Mouse (Mus musculus): ENCODE results near the gene Gm11634. TPM values are rescaled to one million over a fixed set of nuclear protein-coding genes. Genes with fewer than 3 reads are reported as not detected.
A peak's percentile ranks its signal among the peaks of the same experiment; 100 is the strongest.

The Gm11634 gene
- polyA plus RNA-seq, 1 experiment from 2014 or later: not detected

DNA sequence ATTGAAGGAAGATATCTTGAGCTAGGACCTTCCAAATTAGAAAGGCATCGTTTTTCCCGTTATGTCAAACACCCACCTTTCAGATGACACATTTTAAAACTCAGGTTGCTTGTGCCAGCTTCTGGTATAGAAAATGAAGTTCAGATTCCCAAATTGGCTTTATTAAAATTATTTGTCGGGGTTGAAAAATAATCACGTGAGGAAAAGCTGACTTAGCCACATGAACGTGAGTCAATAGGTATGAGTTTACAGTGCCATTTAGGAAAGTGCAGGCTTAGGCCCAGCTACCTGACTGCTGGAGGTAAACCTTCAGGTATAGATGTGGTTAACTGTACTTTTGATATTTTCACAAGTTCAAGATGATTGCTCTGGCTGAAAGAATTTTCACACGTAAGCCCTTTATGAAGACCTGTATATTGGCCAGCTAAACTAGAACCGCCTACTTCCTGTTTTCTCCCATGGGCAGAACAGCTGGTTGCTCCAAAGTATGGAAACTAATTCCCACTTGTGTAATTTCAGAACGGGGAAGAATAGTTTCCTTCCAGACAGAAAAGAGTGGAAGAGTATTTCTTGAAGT lies 45.6 kb downstream of the Gm11634 start:
- H3K36me3 ChIP-seq: peaks cover 29% of the 10 kb centered on the region
- ATAC-seq (ENCODE audit: insufficient number of reproducible peaks, low FRiP score): no peak
- H3K4me1 ChIP-seq (replicated peaks): peaks cover 18% of the 10 kb centered on the region
- H3K4me3 ChIP-seq: peak overlapping the region; percentile 94
- no peaks in the 10 kb centered on the region for H3K9me3 ChIP-seq (replicated peaks)
- 16% methylated on average over 8 of the region's 8 CpGs for WGBS
- peak overlapping the region; percentile 91 for H3K9ac ChIP-seq
- no peaks in the 10 kb centered on the region for H3K27me3 ChIP-seq (replicated peaks)
- H3K27ac ChIP-seq (ENCODE audit: poor library complexity, severe bottlenecking): peak overlapping the region; percentile 94
- H3K4me2 ChIP-seq: peak overlapping the region; percentile 71

DNA sequence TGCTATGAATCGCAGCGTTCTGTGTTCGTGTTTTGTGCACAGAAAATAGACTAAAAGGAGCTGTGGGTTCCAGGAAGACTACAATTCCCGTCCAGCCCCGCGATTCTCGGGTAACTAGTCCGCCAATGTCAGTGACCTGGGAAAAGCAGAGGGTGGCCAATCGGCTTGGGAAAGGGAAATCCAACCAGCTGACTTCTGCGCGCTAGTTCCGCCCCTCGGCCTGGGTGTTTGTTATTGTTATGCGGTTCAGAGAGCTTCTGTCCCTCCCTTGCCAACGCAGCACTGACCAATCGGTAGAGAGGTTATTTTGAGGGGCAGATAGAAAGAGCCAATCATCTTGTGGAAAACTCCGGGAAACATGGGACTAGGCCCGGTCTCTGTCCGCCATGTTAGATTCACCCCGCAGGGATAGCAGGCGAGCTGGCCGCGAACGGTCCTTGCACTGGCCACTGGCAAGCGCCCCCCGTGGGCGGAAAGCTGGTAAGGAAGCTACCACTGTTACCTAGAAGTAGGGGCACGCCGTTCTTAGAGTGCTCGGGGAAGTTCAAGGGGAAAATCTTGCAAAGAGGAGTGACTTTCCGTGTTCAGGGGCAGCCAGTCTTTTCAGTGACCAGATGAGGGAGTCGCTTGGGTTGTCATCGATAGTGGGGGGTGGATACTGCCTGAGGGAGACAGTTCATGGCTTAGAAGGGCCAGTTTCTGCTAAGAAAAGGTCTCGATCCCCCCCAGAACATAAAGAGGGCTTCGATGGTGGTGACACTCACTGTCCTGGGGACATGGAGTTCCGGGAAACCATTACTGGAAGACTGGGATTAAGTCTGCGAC lies 46.4 kb downstream of the Gm11634 start:
- H3K27ac ChIP-seq (ENCODE audit: poor library complexity, severe bottlenecking): peak overlapping the region; percentile 94
- under 1% methylated on average over 37 of the region's 37 CpGs for WGBS
- peak overlapping the region; percentile 91 for H3K9ac ChIP-seq
- peak; percentile 97 for ATAC-seq (ENCODE audit: insufficient number of reproducible peaks, low FRiP score)
- H3K36me3 ChIP-seq: peaks cover 32% of the 10 kb centered on the region
- H3K4me3 ChIP-seq: peak overlapping the region; percentile 94
- H3K9me3 ChIP-seq (replicated peaks): no peaks in the 10 kb centered on the region
- H3K4me2 ChIP-seq: peak overlapping the region; percentile 71
- H3K27me3 ChIP-seq (replicated peaks): no peaks in the 10 kb centered on the region
- peaks cover 18% of the 10 kb centered on the region for H3K4me1 ChIP-seq (replicated peaks)

DNA sequence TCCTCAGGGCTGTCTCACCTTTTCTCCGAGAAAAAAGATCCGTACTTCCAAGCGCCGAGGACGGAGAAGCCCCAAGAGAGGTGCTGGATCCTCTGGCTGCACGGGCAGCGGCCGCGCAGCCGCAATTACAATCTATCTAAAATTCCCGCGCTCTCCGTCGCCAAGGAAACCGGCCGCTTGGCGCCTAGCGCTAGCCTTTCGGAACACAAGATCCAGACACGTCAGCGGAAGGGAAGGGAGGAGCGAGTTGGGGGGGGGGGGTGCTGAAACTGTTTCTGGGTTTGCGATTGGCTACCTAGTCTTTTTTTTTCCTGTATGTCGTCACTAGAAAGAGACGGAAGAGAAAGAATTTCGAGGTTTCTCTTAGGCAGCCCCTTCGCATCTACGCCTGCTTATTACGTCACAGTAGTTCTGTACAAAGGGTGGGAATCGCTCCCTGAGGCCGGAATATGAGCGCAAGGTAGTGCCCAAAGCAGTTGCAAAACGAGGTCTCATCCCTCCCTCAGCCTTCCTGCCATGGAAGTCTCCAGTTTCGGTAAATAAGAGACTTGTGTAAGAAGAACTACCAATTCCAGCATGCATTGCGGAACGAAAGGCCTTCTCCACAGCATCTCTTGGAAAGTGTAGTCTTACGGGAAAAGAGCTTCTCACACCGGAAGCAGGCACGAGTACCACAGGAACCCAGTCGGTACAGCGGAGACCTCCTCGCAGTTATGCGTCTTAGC lies 47.1 kb downstream of the Gm11634 start, which contains the start of the genes Brca1 and Nbr1:
Brca1 (minus strand) TSS at position 205 of the 725 bp plus-strand sequence.
Nbr1 (plus strand) TSS at position 399 of the 725 bp plus-strand sequence.
- Histone ChIP-seq H3K4me2 (peak within 1 kb of the TSS; percentile 89), H3K36me3 (peaks cover 30% of the 10 kb centered on the region), H3K9me3 (replicated peaks) (no peaks in the 10 kb centered on the region), H3K27ac (ENCODE audit: poor library complexity, severe bottlenecking) (peak within 1 kb of the TSS; percentile 94), H3K9ac (peak within 1 kb of the TSS; percentile 91), H3K4me1 (replicated peaks) (peaks cover 18% of the 10 kb centered on the region), H3K27me3 (replicated peaks) (no peaks in the 10 kb centered on the region), H3K4me3 (peak within 1 kb of the TSS; percentile 94)
- WGBS: under 1% methylated on average over 43 of the region's 43 CpGs
- peak; percentile 84 for ATAC-seq (ENCODE audit: insufficient number of reproducible peaks, low FRiP score)

- Histone ChIP-seq H3K27me3 (replicated peaks) (no peaks in the 10 kb centered on the region), H3K27ac (ENCODE audit: poor library complexity, severe bottlenecking) (no peak overlapping the region), H3K4me3 (no peak overlapping the region), H3K4me1 (replicated peaks) (peaks cover 10% of the 10 kb centered on the region), H3K4me2 (no peak overlapping the region), H3K9me3 (replicated peaks) (no peaks in the 10 kb centered on the region), H3K9ac (no peak overlapping the region), H3K36me3 (peaks cover 27% of the 10 kb centered on the region)
- ATAC-seq (ENCODE audit: insufficient number of reproducible peaks, low FRiP score): no peak
Measured at GRCm38 (mm10) chr11:101548526-101548925, 50.5 kb downstream of the Gm11634 start.

- H3K27me3 ChIP-seq (replicated peaks): no peaks in the 10 kb centered on the region
- no peak overlapping the region for H3K27ac ChIP-seq (ENCODE audit: poor library complexity, severe bottlenecking)
- H3K4me1 ChIP-seq (replicated peaks): peaks cover 7% of the 10 kb centered on the region
- peaks cover 31% of the 10 kb centered on the region for H3K36me3 ChIP-seq
- H3K4me3 ChIP-seq: no peak overlapping the region
- WGBS: 78% methylated on average over 1 of the region's 1 CpGs
- ATAC-seq (ENCODE audit: insufficient number of reproducible peaks, low FRiP score): no peak
- H3K9ac ChIP-seq: no peak overlapping the region
- H3K4me2 ChIP-seq: no peak overlapping the region
- no peaks in the 10 kb centered on the region for H3K9me3 ChIP-seq (replicated peaks)
Measured at GRCm38 (mm10) chr11:101544132-101544531, 54.9 kb downstream of the Gm11634 start.

Other genes starting within 250 kb of the Gm11634 start
- gene G6pc, start 231.7 kb downstream of the Gm11634 start, polyA plus RNA-seq (2016; fragmentation: Nextera tagmentation; extraction: Ambion mirVana): not detected in 2 replicates
- 42.9 and 55.5 TPM in 2 replicates for gene Aarsd1, start 181.6 kb downstream of the Gm11634 start, polyA plus RNA-seq (2016; fragmentation: Nextera tagmentation; extraction: Ambion mirVana)
- 6.7 and 14.0 TPM in 2 replicates for gene Gm27029, start 174.5 kb downstream of the Gm11634 start, polyA plus RNA-seq (2016; fragmentation: Nextera tagmentation; extraction: Ambion mirVana)
- 17.3 and 17.4 TPM in 2 replicates for gene Rundc1, start 174.2 kb downstream of the Gm11634 start, polyA plus RNA-seq (2016; fragmentation: Nextera tagmentation; extraction: Ambion mirVana)
- 80.3 and 80.5 TPM in 2 replicates for gene Ptges3l, start 173.9 kb downstream of the Gm11634 start, polyA plus RNA-seq (2016; fragmentation: Nextera tagmentation; extraction: Ambion mirVana)
- 247 and 258 TPM in 2 replicates for gene Rpl27, start 157.0 kb downstream of the Gm11634 start, polyA plus RNA-seq (2016; fragmentation: Nextera tagmentation; extraction: Ambion mirVana)
- 11.5 and 12.3 TPM in 2 replicates for gene Ifi35, start 150.8 kb downstream of the Gm11634 start, polyA plus RNA-seq (2016; fragmentation: Nextera tagmentation; extraction: Ambion mirVana)
- gene Rnd2, start 134.3 kb downstream of the Gm11634 start, polyA plus RNA-seq (2016; fragmentation: Nextera tagmentation; extraction: Ambion mirVana): 30.5 and 31.9 TPM in 2 replicates
- gene Vat1, start 133.0 kb downstream of the Gm11634 start, polyA plus RNA-seq (2016; fragmentation: Nextera tagmentation; extraction: Ambion mirVana): 39.3 and 40.4 TPM in 2 replicates
- gene Brca1, start 47.3 kb downstream of the Gm11634 start, polyA plus RNA-seq (2016; fragmentation: Nextera tagmentation; extraction: Ambion mirVana): 10.4 and 13.3 TPM in 2 replicates
- 77.7 and 78.7 TPM in 2 replicates for gene Nbr1, start 47.1 kb downstream of the Gm11634 start, polyA plus RNA-seq (2016; fragmentation: Nextera tagmentation; extraction: Ambion mirVana)
- 4.0 and 4.5 TPM in 2 replicates for gene Tmem106a, start 17.0 kb downstream of the Gm11634 start, polyA plus RNA-seq (2016; fragmentation: Nextera tagmentation; extraction: Ambion mirVana)
- 28.3 and 36.2 TPM in 2 replicates for gene Rdm1, start 27.9 kb upstream of the Gm11634 start, polyA plus RNA-seq (2016; fragmentation: Nextera tagmentation; extraction: Ambion mirVana)
- 10.0 and 10.3 TPM in 2 replicates for gene Arl4d, start 66.3 kb upstream of the Gm11634 start, polyA plus RNA-seq (2016; fragmentation: Nextera tagmentation; extraction: Ambion mirVana)
- gene Dhx8, start 133.7 kb upstream of the Gm11634 start, polyA plus RNA-seq (2016; fragmentation: Nextera tagmentation; extraction: Ambion mirVana): 25.8 and 26.5 TPM in 2 replicates
- gene Etv4, start 186.1 kb upstream of the Gm11634 start, polyA plus RNA-seq (2016; fragmentation: Nextera tagmentation; extraction: Ambion mirVana): 10.0 and 10.3 TPM in 2 replicates